Mouse (Mus musculus) thymus, postnatal 36 days (tissue): Measurements from ENCODE around the gene 2310009B15Rik.

ENCODE experiments used
- DNase-seq, 2 experiments: peaks; one replicate each; pipeline ENCODE4 v3.0.0; 2022; ENCODE audit warnings: mixed read lengths in 2 of 2

The 2310009B15Rik gene

DNA sequence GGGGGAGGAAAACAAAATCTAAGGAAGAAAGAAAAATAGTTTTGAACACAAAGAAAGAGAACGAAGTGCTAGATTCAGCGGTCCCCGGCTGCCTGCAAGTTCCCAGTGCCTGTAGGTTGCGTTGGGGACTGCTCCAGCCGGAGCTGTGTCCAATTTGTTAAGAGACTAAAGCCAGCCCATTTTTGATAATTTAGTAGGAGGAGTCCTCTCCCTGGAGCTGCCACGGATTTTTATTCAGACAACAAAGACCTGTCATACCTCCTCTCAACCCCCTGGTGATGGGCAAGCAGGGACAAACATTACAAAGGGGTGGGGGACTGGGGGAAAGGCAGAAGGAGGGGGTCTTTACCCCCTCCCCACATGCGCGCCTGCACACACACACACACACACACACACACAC lies 14.3 kb downstream of the 2310009B15Rik start:
- peak in 1 of 2 experiments; percentile 13 for DNase-seq

GRCm38 (mm10) chr1:138841306-138842095 lies 15.2 kb downstream of the 2310009B15Rik start:
- DNase-seq, result peak; percentile 18 to 35

DNA sequence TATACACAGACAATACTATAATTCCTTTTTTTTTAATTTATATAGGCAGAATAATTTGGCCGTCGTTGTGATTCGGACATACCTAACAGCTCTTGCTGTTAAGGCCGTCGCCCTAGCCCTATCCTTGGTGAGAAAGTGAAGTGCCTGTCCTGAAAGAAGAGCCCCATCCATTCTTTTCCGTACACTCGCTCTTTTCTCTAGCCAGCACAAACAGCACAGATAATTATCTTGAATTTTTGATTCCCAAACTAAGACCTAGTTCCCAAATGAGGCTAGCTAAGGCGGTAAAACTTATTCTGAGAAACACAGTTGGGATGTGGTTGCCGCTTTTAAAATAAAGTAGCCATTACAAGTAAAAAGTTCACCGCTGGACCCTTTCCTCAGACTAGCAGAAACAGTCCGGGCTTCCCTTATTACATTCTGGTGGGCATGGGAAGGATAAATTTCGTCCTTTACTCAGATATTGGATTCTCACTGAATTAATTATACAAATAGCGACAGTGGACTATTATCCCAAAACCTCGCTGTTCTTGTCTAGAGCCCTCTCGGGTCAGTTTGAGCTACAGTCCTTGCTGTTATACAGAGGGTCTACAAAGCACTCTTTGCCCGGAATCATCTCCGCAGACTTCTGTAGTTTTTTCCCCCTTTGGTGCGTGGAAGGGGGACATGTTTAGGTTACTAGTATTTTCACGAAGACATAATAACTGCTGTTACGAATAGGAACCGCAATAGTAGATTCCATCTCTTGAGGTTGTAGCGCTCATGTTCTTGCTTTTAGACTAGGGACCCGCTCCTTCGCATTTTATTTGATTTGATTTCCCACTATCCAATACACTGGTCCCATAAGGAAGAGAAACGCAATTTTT lies 16.0 kb downstream of the 2310009B15Rik start:
- DNase-seq, result no peak

DNA sequence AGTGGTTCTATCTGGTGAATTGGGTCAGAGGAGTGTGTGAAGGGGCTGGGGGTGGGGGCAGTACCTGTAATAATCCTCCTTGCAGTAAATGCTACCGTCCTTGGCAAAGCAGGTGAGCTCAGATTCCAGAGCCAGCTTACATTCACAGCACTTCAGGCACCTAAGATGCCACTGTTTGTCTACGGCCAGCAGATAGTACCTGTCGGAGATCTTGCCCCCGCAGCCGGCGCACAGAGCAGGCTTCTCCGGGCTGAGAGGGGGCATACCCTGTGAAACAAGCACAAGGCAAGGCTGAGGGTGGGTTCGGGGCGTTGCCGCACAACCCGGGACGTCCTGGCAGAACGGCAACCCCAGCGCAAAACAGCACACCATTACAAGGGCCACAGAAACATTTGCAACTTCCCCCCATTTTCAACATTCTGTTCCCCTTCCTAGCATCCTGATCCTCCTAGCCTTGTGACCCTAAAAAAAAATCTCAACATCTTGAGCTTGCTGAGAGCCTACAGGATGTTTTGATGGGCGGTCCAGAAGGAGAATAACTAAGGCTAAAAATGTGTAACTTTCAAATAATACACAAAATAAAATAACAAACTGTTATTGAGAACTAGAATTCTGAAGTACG lies 16.7 kb downstream of the 2310009B15Rik start:
- peak; percentile 14 for DNase-seq

GRCm38 (mm10) chr1:138839291-138839690 lies 17.4 kb downstream of the 2310009B15Rik start:
- DNase-seq, result no peak

DNA sequence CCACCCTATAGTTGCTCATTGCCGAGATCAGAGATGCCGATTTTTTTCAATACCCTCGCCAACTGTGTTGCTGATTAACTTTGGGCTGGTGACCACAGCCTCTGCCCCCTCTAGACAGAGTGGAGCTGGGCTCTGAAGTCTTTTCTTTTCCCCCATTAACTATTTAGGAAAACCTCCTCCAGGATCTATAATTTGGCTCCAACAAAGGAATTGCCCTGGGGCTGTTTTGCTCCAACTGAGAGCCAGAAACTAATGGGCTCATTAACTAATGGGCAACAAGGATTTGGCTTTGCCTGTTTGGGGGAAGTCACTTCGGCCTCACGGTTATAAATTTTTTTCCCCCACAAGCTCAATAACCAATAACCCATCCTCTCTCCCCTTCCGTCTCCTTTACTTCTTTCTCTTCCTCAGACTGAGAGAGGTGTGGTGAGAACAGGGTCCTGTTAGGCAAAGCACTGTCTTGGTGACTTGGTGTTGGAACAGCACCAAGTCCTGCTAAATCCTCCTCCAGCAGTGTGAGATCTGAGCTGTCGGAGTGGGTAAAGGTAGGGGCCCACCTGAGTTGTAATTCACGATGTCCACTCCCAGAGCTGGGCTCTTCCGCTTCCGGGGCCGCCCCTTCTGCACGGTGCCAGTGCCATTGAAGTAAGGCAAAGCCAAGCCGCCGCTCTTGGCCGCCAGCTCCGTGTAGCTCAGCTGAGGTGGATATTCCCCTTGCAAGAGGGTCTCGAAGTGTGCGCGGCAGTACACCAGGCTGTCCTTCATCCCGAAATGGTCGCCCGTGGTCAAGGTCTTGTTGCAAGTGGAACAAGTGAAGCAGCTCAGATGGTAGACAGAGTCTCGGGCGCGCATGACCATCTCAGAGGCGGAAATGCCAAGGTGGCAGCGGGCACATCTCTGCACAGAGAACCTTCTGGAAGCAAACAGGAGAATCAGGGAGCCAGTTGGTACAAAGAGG lies 18.6 kb downstream of the 2310009B15Rik start:
- DNase-seq, result peak; percentile 11 to 13

GRCm38 (mm10) chr1:138835355-138835900 lies 21.2 kb downstream of the 2310009B15Rik start:
- DNase-seq, result no peak

- DNase-seq, result peak; percentile 44 to 61
Measured at GRCm38 (mm10) chr1:138831309-138831708, 25.3 kb downstream of the 2310009B15Rik start.

- no peak for DNase-seq
Measured at GRCm38 (mm10) chr1:138826841-138827240, 29.8 kb downstream of the 2310009B15Rik start.

DNA sequence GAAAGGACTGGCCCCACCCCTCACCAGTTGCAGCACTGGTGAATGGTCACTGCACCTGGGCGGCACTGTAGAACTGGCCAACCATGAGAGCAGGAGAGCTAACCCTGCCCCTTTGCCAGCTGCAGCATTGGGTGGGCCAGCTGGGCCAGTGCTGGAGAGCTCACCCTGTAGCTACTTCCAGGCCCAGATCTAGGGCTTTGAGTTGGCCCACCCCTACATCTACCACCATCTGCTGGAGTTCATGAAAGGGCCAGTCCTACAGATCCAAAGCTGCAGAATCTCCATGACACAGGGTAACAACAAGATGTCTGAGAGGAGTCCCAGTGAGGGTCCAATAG lies 33.7 kb downstream of the 2310009B15Rik start:
- no peak for DNase-seq

DNA sequence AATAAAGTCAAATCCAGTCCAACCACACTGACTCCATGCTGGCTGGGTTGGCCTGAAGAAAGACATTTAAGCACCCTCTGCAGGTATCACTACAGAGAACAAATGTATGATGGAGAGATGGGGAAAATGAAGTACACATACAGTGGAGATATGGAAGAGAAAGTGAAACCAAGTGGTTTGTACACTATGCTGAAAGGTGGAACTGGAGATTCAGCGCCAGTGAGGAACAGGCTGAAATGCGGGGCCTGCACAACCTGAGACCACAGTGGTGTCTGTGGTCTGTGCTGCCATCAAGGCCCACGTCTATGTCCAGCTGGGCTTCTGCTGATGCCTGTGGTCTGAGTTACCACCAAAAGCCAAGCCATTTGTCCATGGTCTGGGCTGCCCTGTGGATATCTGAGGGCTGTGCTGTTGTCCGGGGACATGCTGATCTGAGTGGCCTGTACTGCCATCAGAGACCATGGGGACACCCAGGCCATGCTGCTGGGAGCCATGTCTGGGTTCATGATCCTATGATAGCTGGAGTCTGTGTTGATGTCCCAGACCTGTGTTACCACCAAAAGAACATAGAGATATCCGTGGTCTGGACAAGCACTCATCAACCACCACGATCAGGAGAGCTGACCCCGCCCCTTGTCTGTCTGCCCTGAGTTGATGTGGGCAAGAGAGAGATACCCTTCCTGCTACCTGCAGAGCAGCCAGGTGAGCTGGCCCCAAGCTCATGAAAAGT lies 34.2 kb downstream of the 2310009B15Rik start:
- DNase-seq, result no peak
